Mouse (Mus musculus): ENCODE measurements around the gene Anks6.

Gene Anks6

GRCm38 (mm10) chr4:47010400-47011231, 46.6 kb downstream of the Anks6 start:
- ChIA-PET POLR2A (interaction anchor here in 2 of 4 experiments (0.5 to 0.7 kb wide), 2 partner anchors 32 to 600 kb away, joined by 3 read pairs; no protein-coding TSS in a partner anchor), CTCF (interaction anchor here in 1 of 4 experiments (0.8 kb wide), 1 partner anchor 240 kb away, joined by 3 read pairs; no protein-coding TSS in a partner anchor)

- POLR2A ChIA-PET = interaction anchor here in 1 of 4 experiments (0.6 kb wide), 1 partner anchor 306 kb away, joined by 8 read pairs; no protein-coding TSS in a partner anchor
- CTCF ChIA-PET = interaction anchor here in 2 of 4 experiments (0.7 to 0.9 kb wide), 2 partner anchors 8 to 525 kb away, joined by 3 read pairs; no protein-coding TSS in a partner anchor
These were observed 56.4 kb downstream of the Anks6 start for GRCm38 (mm10) chr4:47000626-47001395.

GRCm38 (mm10) chr4:46997969-46998368, 59.3 kb downstream of the Anks6 start:
- ChIA-PET CTCF (interaction anchor here in 3 of 4 experiments (0.6 to 1.5 kb wide), 5 partner anchors 8 to 777 kb away, joined by 3 to 6 read pairs (median 3); no protein-coding TSS in a partner anchor), POLR2A (no interaction called here)

DNA sequence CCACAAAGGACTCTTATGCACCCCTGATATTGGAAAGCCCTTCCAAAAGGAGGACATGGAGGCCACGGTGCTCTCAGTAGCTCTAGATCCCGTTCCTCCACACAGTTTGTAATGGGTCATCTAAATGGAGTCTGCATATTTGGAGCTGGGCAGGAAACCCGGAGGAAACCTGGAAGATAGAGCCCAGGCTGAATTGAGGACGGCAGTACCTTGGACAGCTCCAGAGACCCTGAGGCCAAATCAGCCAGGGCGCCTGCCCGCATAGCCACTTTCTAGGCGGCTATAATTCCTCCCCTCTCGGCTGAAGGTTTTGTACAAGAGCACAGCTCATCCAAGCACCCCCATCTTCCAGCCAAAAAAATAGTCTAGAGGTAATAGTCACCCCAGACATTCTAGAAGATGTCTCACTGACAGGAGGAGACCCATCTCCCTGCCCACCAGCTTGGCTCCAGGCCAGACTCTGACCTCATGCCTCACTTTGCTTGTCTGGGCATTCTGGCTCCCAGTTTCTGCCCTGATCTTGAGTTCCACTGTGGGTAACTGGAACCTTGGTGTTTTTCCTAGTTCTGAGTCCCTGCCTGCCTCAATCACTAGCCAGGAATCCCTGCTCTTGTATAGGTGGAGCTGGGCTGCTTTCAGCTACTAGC, 64.3 kb downstream of the Anks6 start:
- ChIA-PET POLR2A (no interaction called here), CTCF (interaction anchor here (0.5 to 0.9 kb wide), 5 partner anchors 8 to 219 kb away, joined by 3 read pairs; no protein-coding TSS in a partner anchor)

GRCm38 (mm10) chr4:46991959-46992316, 65.3 kb downstream of the Anks6 start:
- CTCF ChIA-PET = no interaction called here
- POLR2A ChIA-PET = no interaction called here

DNA sequence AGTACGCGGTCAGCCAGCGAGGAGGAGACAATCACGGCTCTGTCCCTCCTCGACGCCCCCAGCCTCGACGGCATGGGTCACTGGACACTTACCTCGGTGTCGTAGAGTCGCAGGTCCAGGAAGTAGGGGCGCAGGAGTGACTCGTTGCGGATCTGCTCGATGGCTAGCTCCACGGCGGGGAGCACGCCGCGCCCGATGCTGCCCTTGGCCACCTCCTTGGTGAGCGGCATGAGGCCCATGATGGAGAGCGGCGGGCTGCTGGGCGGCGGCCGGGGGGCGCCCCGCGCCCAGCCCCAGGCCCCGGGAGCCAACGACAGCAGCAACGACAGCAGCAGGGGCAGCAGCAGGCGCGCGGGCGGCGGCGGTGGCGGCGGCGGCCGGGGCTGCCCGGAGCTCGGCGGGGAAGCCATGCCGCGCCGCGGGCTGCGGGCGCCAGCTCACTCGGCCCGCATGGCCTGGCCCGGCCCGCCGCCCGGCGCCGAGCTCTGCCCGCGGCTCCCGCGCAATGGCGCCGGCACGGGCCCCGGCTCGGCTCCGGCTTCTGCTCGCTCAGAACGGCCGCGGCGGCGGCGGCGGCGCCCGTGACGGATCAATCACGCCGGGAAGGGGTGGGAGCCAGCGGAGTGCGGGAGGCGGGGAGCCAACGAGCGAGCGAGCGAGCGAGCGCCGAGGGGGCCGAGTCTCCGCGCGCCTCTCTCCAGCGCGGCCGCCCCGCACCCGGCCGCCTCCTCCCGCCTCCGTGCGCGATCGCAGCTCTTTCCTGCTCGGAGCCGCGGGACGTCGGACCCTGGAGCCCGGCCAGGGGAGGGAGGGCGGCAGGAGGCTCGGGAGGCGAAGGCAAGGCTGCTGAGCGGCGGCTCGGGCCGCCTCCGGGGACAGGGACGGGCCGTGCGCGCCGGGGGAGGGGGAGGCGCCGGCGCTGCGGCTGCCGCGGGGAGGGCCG, 65.9 kb downstream of the Anks6 start, which contains the start of gene Gabbr2:
TSS of gene Gabbr2 (minus strand) at position 858 of the 943 bp plus-strand sequence.
- ChIA-PET CTCF (interaction anchor here in 2 of 4 experiments (1.0 to 1.7 kb wide), 8 partner anchors 8 to 301 kb away, joined by 3 to 14 read pairs (median 6); no protein-coding TSS in a partner anchor), POLR2A (interaction anchor here in 1 of 4 experiments (0.6 kb wide), 1 partner anchor 11 kb away, joined by 8 read pairs; no protein-coding TSS in a partner anchor)

- ChIA-PET CTCF (interaction anchor here (0.7 to 1.7 kb wide), 20 partner anchors 8 to 922 kb away, joined by 3 to 14 read pairs (median 4); no protein-coding TSS in a partner anchor), POLR2A (interaction anchor here in 1 of 4 experiments (1.1 kb wide), 1 partner anchor 29 kb away, joined by 3 read pairs; no protein-coding TSS in a partner anchor)
These were observed 66.8 kb downstream of the Anks6 start for GRCm38 (mm10) chr4:46990281-46991015.

GRCm38 (mm10) chr4:46989842-46990241, 67.4 kb downstream of the Anks6 start:
- ChIA-PET POLR2A (interaction anchor here in 1 of 4 experiments (1.1 kb wide), 1 partner anchor 29 kb away, joined by 3 read pairs; no protein-coding TSS in a partner anchor), CTCF (interaction anchor here (0.6 to 1.7 kb wide), 21 partner anchors 8 to 922 kb away, joined by 3 to 14 read pairs (median 4); no protein-coding TSS in a partner anchor)

GRCm38 (mm10) chr4:46988824-46989223, 68.4 kb downstream of the Anks6 start:
- ChIA-PET POLR2A (no interaction called here), CTCF (no interaction called here)

DNA sequence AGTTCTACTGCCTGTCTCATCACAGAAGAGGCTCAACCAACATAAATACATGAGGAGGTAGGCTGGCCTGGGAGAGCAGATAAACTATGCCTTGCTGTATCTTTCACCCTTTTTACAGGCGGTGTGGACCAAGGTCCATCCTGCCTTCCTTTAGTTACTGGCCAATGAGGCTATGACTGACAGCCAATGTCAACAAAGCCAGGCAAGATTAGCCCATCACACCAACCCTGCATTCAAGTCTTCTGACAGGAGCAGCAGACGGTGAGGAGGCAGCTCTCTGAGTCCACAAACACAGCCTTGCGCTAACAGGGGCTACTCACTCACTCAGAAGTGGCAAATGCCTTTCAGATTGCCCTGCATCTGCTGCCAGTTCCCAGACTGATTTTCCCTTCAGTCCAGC, 69.0 kb downstream of the Anks6 start:
- ChIA-PET CTCF (no interaction called here), POLR2A (interaction anchor here in 1 of 4 experiments (0.6 kb wide), 1 partner anchor 974 kb away, joined by 3 read pairs; no protein-coding TSS in a partner anchor)

DNA sequence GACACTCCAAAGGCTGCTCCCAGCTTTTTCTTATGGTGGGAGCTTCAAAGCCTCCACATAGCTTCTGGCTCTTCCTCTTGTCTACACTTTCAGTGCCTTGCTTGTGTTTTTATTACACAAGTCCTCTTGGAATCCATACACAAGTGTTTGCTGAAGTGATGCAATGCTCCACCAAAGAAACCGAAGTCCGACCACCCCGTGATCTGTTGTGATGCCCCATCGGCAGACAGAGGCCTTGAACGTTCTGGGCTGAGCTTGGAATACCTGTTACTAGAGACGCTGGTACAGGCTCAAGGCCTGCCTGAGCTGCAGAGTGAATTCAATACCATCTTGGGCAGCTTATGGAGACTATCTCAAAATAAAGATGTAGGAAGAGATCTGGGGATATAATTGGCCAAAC, 69.4 kb downstream of the Anks6 start:
- POLR2A ChIA-PET = interaction anchor here in 1 of 4 experiments (0.6 kb wide), 1 partner anchor 975 kb away, joined by 3 read pairs; no protein-coding TSS in a partner anchor
- CTCF ChIA-PET = no interaction called here

- CTCF ChIA-PET = no interaction called here
- POLR2A ChIA-PET = no interaction called here
These were observed 71.2 kb downstream of the Anks6 start for GRCm38 (mm10) chr4:46986054-46986453.

GRCm38 (mm10) chr4:46982912-46983311, 74.3 kb downstream of the Anks6 start:
- POLR2A ChIA-PET = no interaction called here
- CTCF ChIA-PET = interaction anchor here in 1 of 4 experiments (0.6 kb wide), 1 partner anchor 209 kb away, joined by 6 read pairs; no protein-coding TSS in a partner anchor

GRCm38 (mm10) chr4:46982094-46982493, 75.1 kb downstream of the Anks6 start:
- POLR2A ChIA-PET = interaction anchor here in 1 of 4 experiments (0.7 kb wide), 1 partner anchor 49 kb away, joined by 3 read pairs; no protein-coding TSS in a partner anchor
- CTCF ChIA-PET = no interaction called here

- ChIA-PET POLR2A (no interaction called here), CTCF (no interaction called here)
These were observed 78.9 kb downstream of the Anks6 start for GRCm38 (mm10) chr4:46978371-46978770.

- POLR2A ChIA-PET = no interaction called here
- CTCF ChIA-PET = no interaction called here
These were observed 80.1 kb downstream of the Anks6 start for GRCm38 (mm10) chr4:46977161-46977560.

DNA sequence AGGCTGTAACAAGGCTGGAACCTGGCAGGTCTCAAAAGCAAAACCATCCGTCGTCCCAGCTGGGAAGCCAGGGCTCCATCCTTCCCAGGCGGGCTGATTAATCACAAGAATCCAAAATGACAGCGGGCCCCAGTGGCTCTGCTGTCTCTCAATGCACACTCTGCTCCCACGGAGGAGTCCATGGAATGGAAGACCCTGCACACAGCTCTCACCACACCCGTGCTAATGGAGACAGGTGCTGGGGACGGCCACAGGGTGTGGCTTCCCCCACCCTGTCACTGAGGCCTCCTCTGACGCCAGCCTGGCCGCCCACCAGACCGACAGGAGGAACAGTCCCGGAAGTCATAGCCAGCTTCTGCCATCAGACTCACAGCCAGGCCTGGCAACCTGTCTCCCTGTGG, 80.6 kb downstream of the Anks6 start:
- ChIA-PET POLR2A (no interaction called here), CTCF (interaction anchor here in 1 of 4 experiments (0.6 kb wide), 1 partner anchor 449 kb away, joined by 3 read pairs; no protein-coding TSS in a partner anchor)
